Mouse (Mus musculus) kidney, embryonic 16.5 days (tissue): ENCODE measurements around the gene Tspan4. TPM values are rescaled to one million over a fixed set of nuclear protein-coding genes. Genes with fewer than 3 reads are reported as not detected.

Source experiments
- ATAC-seq: fragments of 200-750 bp; cut with Nextera tagmentation; 2 replicates; pipeline ENCODE4 v1.8.0; 2017; ENCODE audit warnings: moderate TSS enrichment; ENCODE audit not compliant: low FRiP score, low TSS enrichment
- H3K27ac ChIP-seq: fragments of 300-500 bp; sonication (generic); 2 replicates; pipeline ENCODE4 v1.5.1; 2014; ENCODE audit warnings: low read length
- H3K27me3 ChIP-seq: fragments of 300-500 bp; sonication (generic); 2 replicates; pipeline ENCODE4 v1.6.1; 2014; ENCODE audit warnings: low read length, control low read depth, mixed read lengths; ENCODE audit not compliant: insufficient read depth
- H3K36me3 ChIP-seq: fragments of 300-500 bp; sonication (generic); 2 replicates; pipeline ENCODE4 v1.6.1; 2014; ENCODE audit warnings: low read length, control low read depth, mixed read lengths; ENCODE audit not compliant: insufficient read depth
- H3K4me1 ChIP-seq: fragments of 300-500 bp; sonication (generic); 2 replicates; pipeline ENCODE4 v1.6.1; 2014; ENCODE audit warnings: low read length, control low read depth, mixed read lengths; ENCODE audit not compliant: insufficient read depth
- H3K4me2 ChIP-seq: fragments of 300-500 bp; sonication (generic); replicated peaks from 2 replicates; pipeline ENCODE4 v1.6.1; 2014; ENCODE audit warnings: low read depth, low read length
- H3K4me3 ChIP-seq: fragments of 300-500 bp; sonication (generic); 2 replicates; pipeline ENCODE4 v1.5.1; 2014; ENCODE audit warnings: mild to moderate bottlenecking, low read length
- H3K9ac ChIP-seq: fragments of 300-500 bp; sonication (generic); replicated peaks from 2 replicates; pipeline ENCODE4 v1.6.1; 2014; ENCODE audit warnings: low read length
- H3K9me3 ChIP-seq: fragments of 300-500 bp; sonication (generic); 2 replicates; pipeline ENCODE4 v1.6.1; 2016; ENCODE audit warnings: low read length, control low read depth
- WGBS: fragments of 180-500 bp; shearing (Covaris S2); extraction: QIAGEN DNeasy Blood & Tissue Kit; methylation state at CpG from one replicate; pipeline ENCODE4 v1.1.7; 2014; 5-methylcytosine and 5-hydroxymethylcytosine counted together
- polyA plus RNA-seq: library from polyadenylated mRNA; unstranded; fragments of >200 nt; fragmentation: Nextera tagmentation; extraction: Ambion mirVana; gene quantifications from 2 replicates; pipeline ENCODE4 v1.2.1, GENCODE M21; 2015

The Tspan4 gene
- polyA plus RNA-seq, result 105 and 110 TPM in 2 replicates

GRCm38 (mm10) chr7:141475011-141475804 lies at the start of gene Tspan4, which contains the start of gene Polr2l:
Gene Tspan4, plus strand, starts transcription at chr7:141475240.
Gene Polr2l, minus strand, starts transcription at chr7:141475132.
- H3K9me3 ChIP-seq, result no peaks in the 10 kb centered on the region
- peak within 1 kb of the TSS; percentile 98 for H3K27ac ChIP-seq
- no peaks in the 10 kb centered on the region for H3K27me3 ChIP-seq
- peak within 1 kb of the TSS; percentile 90 for H3K9ac ChIP-seq
- H3K4me2 ChIP-seq, result peak within 1 kb of the TSS; percentile 91
- H3K4me3 ChIP-seq, result peak within 1 kb of the TSS; percentile 81
- under 1% methylated on average over 84 of the region's 87 CpGs for WGBS
- H3K36me3 ChIP-seq, result peaks cover 19% of the 10 kb centered on the region
- H3K4me1 ChIP-seq, result peaks cover 40% of the 10 kb centered on the region
- ATAC-seq, result peak; percentile 24

DNA sequence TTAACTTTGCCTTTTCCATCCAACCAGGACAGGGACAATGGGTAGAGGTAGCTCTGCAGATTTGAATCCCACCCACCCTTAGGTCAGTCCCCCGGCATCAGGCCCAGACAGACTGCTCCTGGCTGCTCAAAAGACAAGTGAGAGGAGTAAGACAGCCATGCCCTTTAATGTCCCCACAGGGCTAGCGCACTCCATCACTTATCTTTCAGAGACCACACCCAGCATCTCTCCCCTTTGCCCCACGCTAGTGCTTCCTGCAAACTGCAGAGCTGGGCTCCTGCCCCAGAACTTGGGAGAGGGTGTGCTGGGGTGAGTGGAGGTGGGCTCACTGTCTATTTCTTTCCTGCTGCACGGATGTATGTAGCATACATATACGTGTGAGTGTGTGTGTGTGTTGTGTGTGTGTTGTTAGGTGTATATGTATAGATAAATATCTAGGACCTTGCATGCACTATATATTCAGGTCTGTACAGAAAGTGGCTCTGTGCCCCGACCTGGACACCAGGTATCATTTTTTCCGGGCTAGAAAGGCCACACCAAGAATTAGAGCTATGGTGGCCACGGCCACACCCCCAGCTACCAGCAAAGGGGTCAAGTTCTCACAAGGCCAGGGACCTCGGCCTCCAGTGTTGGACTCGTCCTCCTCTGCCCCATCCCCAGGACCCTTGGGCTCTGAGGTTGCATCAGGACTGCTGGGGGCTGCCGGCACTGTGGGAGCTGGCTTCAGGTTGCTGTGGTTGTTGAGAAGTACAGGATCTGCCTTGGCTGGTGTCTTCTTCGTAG lies 47.9 kb upstream of the Tspan4 start:
- no peak overlapping the region for H3K4me2 ChIP-seq
- H3K4me3 ChIP-seq, result no peak overlapping the region
- peaks cover 20% of the 10 kb centered on the region for H3K36me3 ChIP-seq
- H3K9ac ChIP-seq, result no peak overlapping the region
- WGBS, result 80% methylated on average over 12 of the region's 12 CpGs
- H3K27ac ChIP-seq, result no peak overlapping the region
- peaks cover 14% of the 10 kb centered on the region for H3K4me1 ChIP-seq
- no peaks in the 10 kb centered on the region for H3K27me3 ChIP-seq
- no peaks in the 10 kb centered on the region for H3K9me3 ChIP-seq
- ATAC-seq, result no peak

DNA sequence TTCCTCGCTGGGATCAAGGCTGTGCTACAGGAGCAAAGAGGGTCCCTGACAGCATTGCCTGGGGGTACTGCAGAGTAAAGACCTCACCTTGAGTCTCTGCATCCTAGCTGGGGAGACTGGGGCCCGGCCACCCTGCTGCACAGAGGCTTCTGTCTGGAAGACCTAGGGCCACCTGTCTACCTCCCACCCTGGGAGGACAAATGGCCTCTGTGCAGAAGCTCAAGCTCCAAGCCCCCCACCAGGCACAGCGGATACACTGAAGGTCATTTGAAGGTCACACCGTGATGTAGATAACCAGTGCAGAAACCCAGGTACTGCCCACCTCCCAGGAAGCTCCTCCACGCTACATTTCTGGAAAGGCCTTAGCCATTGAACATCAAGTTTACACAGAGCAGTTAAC lies 46.3 kb upstream of the Tspan4 start:
- peaks cover 14% of the 10 kb centered on the region for H3K4me1 ChIP-seq
- peaks cover 33% of the 10 kb centered on the region for H3K36me3 ChIP-seq
- ATAC-seq, result no peak
- H3K27me3 ChIP-seq, result no peaks in the 10 kb centered on the region
- H3K4me3 ChIP-seq, result no peak overlapping the region
- H3K9me3 ChIP-seq, result no peaks in the 10 kb centered on the region
- H3K9ac ChIP-seq, result no peak overlapping the region
- H3K4me2 ChIP-seq, result peak overlapping the region; percentile 37
- WGBS, result 52% methylated on average over 5 of the region's 5 CpGs
- no peak overlapping the region for H3K27ac ChIP-seq

GRCm38 (mm10) chr7:141429310-141429709 lies 45.7 kb upstream of the Tspan4 start, which contains the start of gene Cend1:
Gene Cend1, minus strand, starts transcription at chr7:141429491.
- Histone ChIP-seq H3K27ac (no peak within 1 kb of the TSS; the same call in 1 of the 2 replicates), H3K4me3 (peak within 1 kb of the TSS; percentile 2; the same call in 1 of the 2 replicates), H3K27me3 (no peaks in the 10 kb centered on the region), H3K4me1 (peaks cover 20% of the 10 kb centered on the region), H3K9me3 (no peaks in the 10 kb centered on the region), H3K4me2 (peak within 1 kb of the TSS; percentile 37), H3K9ac (0 out of 2 replicates have a peak within 1 kb of the TSS, but pooled peaks have one; percentile 22), H3K36me3 (peaks cover 34% of the 10 kb centered on the region)
- WGBS, result 4% methylated on average over 19 of the region's 19 CpGs
- ATAC-seq, result peak; percentile 72

GRCm38 (mm10) chr7:141429840-141430584 lies 45.0 kb upstream of the Tspan4 start:
- peak overlapping the region; percentile 37; the same call in 1 of the 2 replicates for H3K4me2 ChIP-seq
- no peak overlapping the region for H3K4me3 ChIP-seq
- no peak overlapping the region; the same call in 1 of the 2 replicates for H3K27ac ChIP-seq
- H3K9ac ChIP-seq, result no peak overlapping the region
- H3K4me1 ChIP-seq, result peaks cover 27% of the 10 kb centered on the region
- H3K27me3 ChIP-seq, result no peaks in the 10 kb centered on the region
- WGBS, result 62% methylated on average over 9 of the region's 9 CpGs
- peaks cover 34% of the 10 kb centered on the region for H3K36me3 ChIP-seq
- no peaks in the 10 kb centered on the region for H3K9me3 ChIP-seq
- peak; percentile 3; the same call in 1 of the 2 replicates for ATAC-seq

GRCm38 (mm10) chr7:141430585-141431240 lies 44.3 kb upstream of the Tspan4 start:
- Histone ChIP-seq H3K9ac (no peak overlapping the region), H3K4me1 (peaks cover 32% of the 10 kb centered on the region), H3K27me3 (no peaks in the 10 kb centered on the region), H3K4me3 (no peak overlapping the region), H3K4me2 (no peak overlapping the region), H3K9me3 (no peaks in the 10 kb centered on the region), H3K27ac (no peak overlapping the region), H3K36me3 (peaks cover 34% of the 10 kb centered on the region)
- 94% methylated on average over 9 of the region's 9 CpGs for WGBS
- no peak for ATAC-seq

DNA sequence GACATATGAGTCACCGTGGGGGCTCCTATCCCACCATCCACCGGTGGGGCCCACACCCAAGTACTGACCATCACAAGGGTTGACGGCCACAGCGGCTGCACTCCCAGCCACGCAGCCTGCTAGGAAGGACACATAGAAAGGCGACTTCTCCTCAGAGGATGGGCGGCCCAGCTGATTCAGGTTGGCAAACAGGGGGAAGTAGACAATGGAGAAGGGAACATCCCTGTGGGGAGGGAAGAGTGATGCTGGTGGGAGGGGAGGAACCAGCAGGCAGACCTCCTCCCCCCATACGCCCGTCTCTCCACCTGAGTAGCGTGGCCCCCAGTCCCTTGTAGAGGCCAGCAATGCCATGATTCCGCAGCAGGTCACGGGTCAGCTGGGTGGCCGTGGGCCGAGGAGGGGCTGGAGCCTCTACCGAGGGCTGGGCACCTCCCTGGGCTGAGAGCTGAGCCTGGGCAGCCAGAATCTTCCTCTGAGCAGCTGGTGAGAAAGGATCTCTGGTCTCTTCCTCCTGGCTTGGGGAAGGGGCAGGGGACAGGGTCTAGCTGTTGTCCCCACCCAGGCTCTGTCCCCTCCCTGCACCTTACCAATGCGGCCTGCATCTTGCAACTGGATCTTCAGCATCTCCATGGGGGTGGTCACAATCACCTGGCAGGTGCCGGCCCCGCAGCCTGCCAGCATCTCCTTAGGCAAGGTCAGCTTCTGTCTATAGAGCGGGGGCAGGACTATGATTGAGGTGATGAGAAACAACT lies 43.4 kb upstream of the Tspan4 start:
- H3K27ac ChIP-seq, result no peak overlapping the region
- H3K4me1 ChIP-seq, result peaks cover 41% of the 10 kb centered on the region
- H3K9ac ChIP-seq, result no peak overlapping the region
- ATAC-seq, result no peak
- WGBS, result 91% methylated on average over 19 of the region's 19 CpGs
- no peaks in the 10 kb centered on the region for H3K9me3 ChIP-seq
- H3K36me3 ChIP-seq, result peaks cover 34% of the 10 kb centered on the region
- H3K27me3 ChIP-seq, result no peaks in the 10 kb centered on the region
- no peak overlapping the region for H3K4me3 ChIP-seq
- no peak overlapping the region for H3K4me2 ChIP-seq

DNA sequence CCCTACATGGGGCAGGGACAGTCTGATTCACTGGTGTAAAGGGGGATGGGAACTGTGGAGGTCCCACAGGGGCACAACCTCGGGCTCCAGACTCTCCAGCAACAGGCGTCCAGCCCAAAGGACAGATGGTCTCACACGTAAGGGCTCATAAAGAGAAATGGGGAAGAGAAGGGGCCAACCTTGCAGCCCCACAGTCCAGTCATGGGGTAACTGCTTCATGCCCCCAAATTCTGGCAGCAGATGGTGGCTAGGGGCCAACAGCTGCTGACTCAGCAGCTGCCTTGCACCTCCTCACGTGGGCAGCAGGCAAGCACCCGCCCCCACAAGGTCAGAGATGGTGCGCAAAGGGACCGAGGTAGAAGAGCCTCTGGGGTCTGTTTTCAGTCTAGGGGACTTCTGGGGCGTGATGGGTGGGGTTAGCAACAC lies 42.8 kb upstream of the Tspan4 start:
- Histone ChIP-seq H3K9ac (no peak overlapping the region), H3K36me3 (peaks cover 34% of the 10 kb centered on the region), H3K4me2 (no peak overlapping the region), H3K27me3 (no peaks in the 10 kb centered on the region), H3K27ac (no peak overlapping the region), H3K4me1 (peaks cover 46% of the 10 kb centered on the region), H3K9me3 (no peaks in the 10 kb centered on the region), H3K4me3 (no peak overlapping the region)
- 55% methylated on average over 8 of the region's 8 CpGs for WGBS
- no peak for ATAC-seq
